Comparison of ENCODE assay signal across 8 mouse cellular contexts in the genomic region with DNA sequence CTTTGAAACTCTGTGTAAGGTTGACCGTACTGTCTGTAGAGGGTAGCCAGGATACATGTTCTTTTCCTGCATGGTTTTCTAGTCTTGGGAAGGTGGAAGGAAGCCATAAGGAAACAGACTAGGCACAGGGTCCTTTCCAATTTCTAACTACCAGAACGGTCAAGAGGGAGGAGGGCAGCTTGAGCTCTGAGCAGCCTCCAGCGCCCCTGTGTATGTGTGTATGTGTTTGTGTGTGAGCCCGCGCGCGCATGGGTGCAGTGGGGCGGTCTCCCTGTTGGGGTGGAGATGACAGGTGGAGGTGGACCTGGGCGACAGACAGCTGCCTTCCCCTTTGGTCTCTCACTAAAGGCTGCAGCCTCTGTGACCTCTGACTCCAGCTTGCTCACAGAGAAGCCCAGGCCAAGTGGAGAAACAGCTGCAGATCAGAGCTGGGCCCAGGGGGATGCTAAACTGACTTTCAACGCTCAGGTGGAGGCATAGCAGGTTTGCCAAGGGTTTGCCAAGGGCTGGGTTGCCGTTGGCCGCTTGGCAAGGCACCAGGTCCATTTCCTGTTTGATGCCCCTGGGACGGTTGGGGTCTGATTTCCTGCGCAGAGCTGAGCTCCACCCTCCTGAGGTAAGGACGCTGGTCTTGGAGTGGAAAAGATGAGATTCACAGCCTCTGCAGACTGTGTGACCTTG. TPM values are rescaled to one million over a fixed set of nuclear protein-coding genes. Genes with fewer than 3 reads are reported as not detected.
DNase-seq lines count a peak whose midpoint lies in the region; ATAC-seq and TF ChIP-seq lines count a peak whose summit lies in the region.

No protein-coding gene starts in this region.

- peak overlapping the region; percentile 49 for H3ac ChIP-seq in myocyte (ENCODE audit: control insufficient read depth, insufficient read length)

- H3K79me2 ChIP-seq in myocyte (ENCODE audit: control insufficient read depth, insufficient read depth), result peaks cover 58% of the 10 kb centered on the region

- H3K27me3 ChIP-seq in forebrain, embryonic 13.5 days, result no peaks in the 10 kb centered on the region
- H3K27me3 ChIP-seq in hindbrain, embryonic 13.5 days, result no peaks in the 10 kb centered on the region
- peaks cover 36% of the 10 kb centered on the region for H3K27me3 ChIP-seq in liver, embryonic 13.5 days
- no peaks in the 10 kb centered on the region for H3K27me3 ChIP-seq in myocyte (ENCODE audit: control insufficient read depth, insufficient read depth, insufficient read length)

- TF ChIP-seq CTCF in left cerebral cortex, adult 2 months (IDR thresholded peaks at IDR 0.05), result no peak

- H3K4me1 ChIP-seq in forebrain, embryonic 13.5 days, result peaks cover 51% of the 10 kb centered on the region
- H3K4me1 ChIP-seq in hindbrain, embryonic 13.5 days (replicated peaks), result peaks cover 50% of the 10 kb centered on the region
- H3K4me1 ChIP-seq in liver, embryonic 13.5 days (replicated peaks), result peaks cover 52% of the 10 kb centered on the region

- peak overlapping the region; percentile 97 for H3K9ac ChIP-seq in forebrain, embryonic 13.5 days
- H3K9ac ChIP-seq in hindbrain, embryonic 13.5 days, result peak overlapping the region; percentile 95
- H3K9ac ChIP-seq in liver, embryonic 13.5 days, result peak overlapping the region; percentile 84

- no peak for DNase-seq in left cerebral cortex, adult 2 months (ENCODE audit: extremely low spot score in 1 of 2, low spot score in 2 of 2)
- DNase-seq in left cerebral cortex, postnatal 14 days (ENCODE audit: low spot score in 2 of 2), result no peak
- DNase-seq in liver, embryonic 13.5 days, result no peak
- no peak for DNase-seq in frontal cortex, postnatal 10 days (ENCODE audit: low spot score in 2 of 2)
- no peak for DNase-seq in left cerebral cortex, adult 11 months (ENCODE audit: low spot score)

- H3K4me3 ChIP-seq in left cerebral cortex, adult 2 months, result peak overlapping the region; percentile 83
- H3K4me3 ChIP-seq in forebrain, embryonic 13.5 days, result peak overlapping the region; percentile 87
- H3K4me3 ChIP-seq in hindbrain, embryonic 13.5 days, result peak overlapping the region; percentile 89
- peak overlapping the region; percentile 77 for H3K4me3 ChIP-seq in liver, embryonic 13.5 days (replicated peaks)
- H3K4me3 ChIP-seq in myocyte, result peak overlapping the region; percentile 80

- no peak for TF ChIP-seq POLR2A in myocyte (IDR thresholded peaks at IDR 0.05; ENCODE audit: insufficient read length, low read depth)

- no peaks in the 10 kb centered on the region for H3K9me3 ChIP-seq in forebrain, embryonic 13.5 days (replicated peaks)
- no peaks in the 10 kb centered on the region for H3K9me3 ChIP-seq in hindbrain, embryonic 13.5 days
- no peaks in the 10 kb centered on the region for H3K9me3 ChIP-seq in liver, embryonic 13.5 days (replicated peaks)

- peak overlapping the region; percentile 93 for H3K4me2 ChIP-seq in forebrain, embryonic 13.5 days
- peak overlapping the region; percentile 90 for H3K4me2 ChIP-seq in hindbrain, embryonic 13.5 days
- H3K4me2 ChIP-seq in liver, embryonic 13.5 days, result peak overlapping the region; percentile 93
- H3K4me2 ChIP-seq in myocyte (ENCODE audit: low read depth), result peak overlapping the region; percentile 80

- H3K36me3 ChIP-seq in forebrain, embryonic 13.5 days (ENCODE audit: poor library complexity, severe bottlenecking), result no peaks in the 10 kb centered on the region
- H3K36me3 ChIP-seq in hindbrain, embryonic 13.5 days, result no peaks in the 10 kb centered on the region
- H3K36me3 ChIP-seq in liver, embryonic 13.5 days, result no peaks in the 10 kb centered on the region
- peaks cover 4% of the 10 kb centered on the region for H3K36me3 ChIP-seq in myocyte (ENCODE audit: control insufficient read depth, insufficient read depth)

- intact Hi-C loops in left cerebral cortex, adult 2 months (cut with DNase I), result loop anchor here (2.0 to 5.0 kb wide), 2 partner anchors 16 to 54 kb away; no protein-coding TSS in a partner anchor
- intact Hi-C loops in left cerebral cortex, postnatal 14 days (cut with DNase I), result loop anchor here (2.0 kb wide), 1 partner anchor 70 kb away; no protein-coding TSS in a partner anchor

- no peak for ATAC-seq in forebrain, embryonic 13.5 days
- ATAC-seq in hindbrain, embryonic 13.5 days (ENCODE audit: low FRiP score), result no peak
- ATAC-seq in liver, embryonic 13.5 days (ENCODE audit: low read depth), result no peak

- peak overlapping the region; percentile 84; the same call in 1 of the 2 replicates for H3K27ac ChIP-seq in left cerebral cortex, adult 2 months
- peak overlapping the region; percentile 41 for H3K27ac ChIP-seq in forebrain, embryonic 13.5 days
- H3K27ac ChIP-seq in hindbrain, embryonic 13.5 days, result peak overlapping the region; percentile 80
- 0 out of 2 replicates have a peak overlapping the region, but pooled peaks have one; percentile 21 for H3K27ac ChIP-seq in liver, embryonic 13.5 days

- 24% methylated on average over 15 of the region's 15 CpGs for WGBS in forebrain, embryonic 13.5 days
- WGBS in hindbrain, embryonic 13.5 days, result 21% methylated on average over 15 of the region's 15 CpGs
- 28% methylated on average over 15 of the region's 15 CpGs for WGBS in liver, embryonic 13.5 days (ENCODE audit: insufficient replicate concordance)

TF ChIP-seq in myocyte, 11 proteins besides CTCF, POLR2A, EP300 and RAD21:
- no peak for TF ChIP-seq SRF (IDR thresholded peaks at IDR 0.05; ENCODE audit: control insufficient read depth, insufficient read length, low read depth)
- TF ChIP-seq MAX (IDR thresholded peaks at IDR 0.05; ENCODE audit: low read depth), result no peak
- no peak for TF ChIP-seq USF1 (IDR thresholded peaks at IDR 0.05; ENCODE audit: low read depth)
- no peak for TF ChIP-seq E2F4 (IDR thresholded peaks at IDR 0.05; ENCODE audit: insufficient read depth)
- no peak for TF ChIP-seq CEBPB (IDR thresholded peaks at IDR 0.05; ENCODE audit: insufficient read depth, poor library complexity, severe bottlenecking)
- no peak for TF ChIP-seq TCF3 (IDR thresholded peaks at IDR 0.05; ENCODE audit: insufficient read length, low read depth)
- no peak for TF ChIP-seq REST (IDR thresholded peaks at IDR 0.05; ENCODE audit: insufficient read depth, insufficient read length)
- TF ChIP-seq TCF12 (IDR thresholded peaks at IDR 0.05; ENCODE audit: insufficient read depth, poor library complexity, severe bottlenecking), result peak; percentile 34
- peak in 2 of 3 experiments; percentile 77 to 91 for TF ChIP-seq MYOD1 (IDR thresholded peaks at IDR 0.05; ENCODE audit: control insufficient read depth in 1 of 3, insufficient read length in 2 of 3, low read depth in 2 of 3)
- TF ChIP-seq MYOG (IDR thresholded peaks at IDR 0.05; ENCODE audit: control insufficient read depth in 1 of 3, insufficient read depth in 1 of 3, insufficient read length in 2 of 3, low read depth in 2 of 3), result peak; percentile 29 to 91 (median 74)
- no peak for TF ChIP-seq POLR2AphosphoS2 (IDR thresholded peaks at IDR 0.05; ENCODE audit: insufficient read length, low read depth)

RNA-seq across cellular contexts. Expression of a gene that starts 1.2 kb away (rescaled TPM):
- total RNA-seq in left cerebral cortex, adult 2 months (2021), result 100 to 1,000 TPM; 247 to 298 TPM
- 100 to 1,000 TPM; 217 to 226 TPM for total RNA-seq in left cerebral cortex, postnatal 14 days (2021)
- polyA plus RNA-seq in forebrain, embryonic 13.5 days (2015; fragmentation: Nextera tagmentation; extraction: Ambion mirVana), result 49.7 and 49.9 TPM in 2 replicates
- polyA plus RNA-seq in hindbrain, embryonic 13.5 days (2015; fragmentation: Nextera tagmentation; extraction: Ambion mirVana), result 43.0 and 46.2 TPM in 2 replicates
- 3.6 and 4.8 TPM in 2 replicates for polyA plus RNA-seq in liver, embryonic 13.5 days (2015; fragmentation: Nextera tagmentation; extraction: Ambion mirVana)
- polyA plus RNA-seq in myocyte (2012; fragmentation: generic; extraction: Trizol), result 60.8 TPM

RNA-seq across cellular contexts. Expression of a gene that starts 21.6 kb away (rescaled TPM):
- 1 to 10 TPM; 9.2 to 9.9 TPM for total RNA-seq in left cerebral cortex, adult 2 months (2021)
- total RNA-seq in left cerebral cortex, postnatal 14 days (2021), result 1 to 10 TPM; 8.8 to 8.9 TPM
- polyA plus RNA-seq in forebrain, embryonic 13.5 days (2015; fragmentation: Nextera tagmentation; extraction: Ambion mirVana), result 164 and 177 TPM in 2 replicates
- 106 and 109 TPM in 2 replicates for polyA plus RNA-seq in hindbrain, embryonic 13.5 days (2015; fragmentation: Nextera tagmentation; extraction: Ambion mirVana)
- 37.0 and 43.0 TPM in 2 replicates for polyA plus RNA-seq in liver, embryonic 13.5 days (2015; fragmentation: Nextera tagmentation; extraction: Ambion mirVana)
- polyA plus RNA-seq in myocyte (2012; fragmentation: generic; extraction: Trizol), result 0.85 TPM

Comparison
In these comparisons a context has a peak if more than half of its experiments do, and no peak if none do; other contexts are left out.
1. H3K27ac ChIP-seq: peak in every context shown above with its lines; median percentile 84 in left cerebral cortex, adult 2 months; 80 in hindbrain, embryonic 13.5 days; 41 in forebrain, embryonic 13.5 days; 21 in liver, embryonic 13.5 days.
2. RNA of a gene that starts 21.6 kb away (polyA plus RNA-seq): 164 to 177 TPM in forebrain, embryonic 13.5 days, 106 to 109 TPM in hindbrain, embryonic 13.5 days and 37.0 to 43.0 TPM in liver, embryonic 13.5 days; 0.85 TPM in myocyte (single experiment); every median in the first group is over 10 times any median in the second.
3. Peak in every context shown above with its lines, with median percentiles within 50 percentile points of each other: H3K4me3 ChIP-seq, H3K4me2 ChIP-seq and H3K9ac ChIP-seq.